Mouse (Mus musculus): ENCODE results near the gene Blnk. TPM values are rescaled to one million over a fixed set of nuclear protein-coding genes. Genes with fewer than 3 reads are reported as not detected.

The Blnk gene
- 0.96 and 0.97 TPM in 2 replicates for polyA plus RNA-seq (2015; fragmentation: Nextera tagmentation; extraction: Ambion mirVana)

DNA sequence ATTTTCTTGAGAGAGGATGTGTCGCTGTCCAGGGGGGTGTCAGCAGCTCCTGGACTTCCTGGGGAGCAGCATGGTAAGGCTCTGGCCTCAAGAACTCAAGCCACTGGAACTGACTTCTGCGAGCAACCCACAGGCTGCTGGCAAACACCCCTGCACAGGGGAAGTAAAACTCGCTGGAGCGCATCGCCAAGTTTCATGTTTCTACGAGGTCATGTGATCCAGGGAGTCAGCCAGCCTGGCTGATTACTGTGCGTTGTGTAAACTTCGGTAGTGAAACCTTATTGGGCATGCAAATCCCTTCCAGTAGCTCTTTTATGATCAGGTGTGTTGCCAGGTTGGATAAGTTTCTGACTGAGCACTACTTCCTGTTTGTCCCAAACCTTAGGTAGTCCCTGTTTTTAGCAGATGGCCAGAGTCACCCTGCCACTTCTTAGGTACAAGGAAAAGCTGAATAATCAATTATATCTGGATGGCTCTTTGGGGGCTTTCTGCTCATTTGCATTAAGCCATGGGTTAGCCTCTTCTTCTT is at the start of gene Blnk:
TSS of gene Blnk (minus strand) at position 479 of the 529 bp plus-strand sequence.
- no peaks in the 10 kb centered on the region for H3K36me3 ChIP-seq (ENCODE audit: control insufficient read depth, insufficient read depth, low read length)
- H3K4me3 ChIP-seq (ENCODE audit: low read length): no peak within 1 kb of the TSS
- H3K27me3 ChIP-seq (replicated peaks; ENCODE audit: control insufficient read depth, insufficient read depth, low read length): no peaks in the 10 kb centered on the region
- no peak within 1 kb of the TSS for H3K27ac ChIP-seq (ENCODE audit: low read depth, low read length)
- no peaks in the 10 kb centered on the region for H3K4me1 ChIP-seq (ENCODE audit: control insufficient read depth, insufficient read depth, low read depth, low read length)
- no peaks in the 10 kb centered on the region for H3K9me3 ChIP-seq (ENCODE audit: control insufficient read depth, low read length)
- no peak within 1 kb of the TSS for H3K9ac ChIP-seq (ENCODE audit: low read depth, low read length)
- no peak within 1 kb of the TSS for H3K4me2 ChIP-seq (ENCODE audit: low read length)
- ATAC-seq: no peak
- WGBS: 61% methylated on average over 8 of the region's 8 CpGs

DNA sequence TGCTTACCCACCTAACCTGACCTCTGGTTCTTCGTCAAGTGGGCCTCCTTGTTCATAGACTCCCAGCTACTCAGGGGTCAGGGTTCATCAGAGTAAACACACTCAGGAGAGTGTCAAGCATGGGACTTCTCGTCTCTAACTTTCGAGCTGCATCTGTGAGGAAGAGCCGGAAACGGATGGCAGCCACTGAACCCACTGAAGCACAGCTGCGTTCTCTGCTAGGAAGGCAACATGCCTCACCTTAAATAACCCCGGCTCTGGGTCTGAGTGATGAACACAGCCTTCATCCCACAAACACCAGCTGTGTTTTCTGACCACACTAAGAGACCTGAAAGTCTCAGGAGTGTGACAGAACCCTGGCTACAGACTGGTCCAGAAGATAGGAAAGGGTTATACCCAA is 44.8 kb upstream of the Blnk start:
- H3K9me3 ChIP-seq (ENCODE audit: control insufficient read depth, low read length): no peaks in the 10 kb centered on the region
- no peak for ATAC-seq
- no peaks in the 10 kb centered on the region for H3K36me3 ChIP-seq (ENCODE audit: control insufficient read depth, insufficient read depth, low read length)
- no peak overlapping the region for H3K9ac ChIP-seq (ENCODE audit: low read depth, low read length)
- no peaks in the 10 kb centered on the region for H3K27me3 ChIP-seq (replicated peaks; ENCODE audit: control insufficient read depth, insufficient read depth, low read length)
- H3K4me1 ChIP-seq (ENCODE audit: control insufficient read depth, insufficient read depth, low read depth, low read length): no peaks in the 10 kb centered on the region
- H3K27ac ChIP-seq (ENCODE audit: low read depth, low read length): no peak overlapping the region
- no peak overlapping the region for H3K4me2 ChIP-seq (ENCODE audit: low read length)
- WGBS: 86% methylated on average over 7 of the region's 7 CpGs
- no peak overlapping the region for H3K4me3 ChIP-seq (ENCODE audit: low read length)

DNA sequence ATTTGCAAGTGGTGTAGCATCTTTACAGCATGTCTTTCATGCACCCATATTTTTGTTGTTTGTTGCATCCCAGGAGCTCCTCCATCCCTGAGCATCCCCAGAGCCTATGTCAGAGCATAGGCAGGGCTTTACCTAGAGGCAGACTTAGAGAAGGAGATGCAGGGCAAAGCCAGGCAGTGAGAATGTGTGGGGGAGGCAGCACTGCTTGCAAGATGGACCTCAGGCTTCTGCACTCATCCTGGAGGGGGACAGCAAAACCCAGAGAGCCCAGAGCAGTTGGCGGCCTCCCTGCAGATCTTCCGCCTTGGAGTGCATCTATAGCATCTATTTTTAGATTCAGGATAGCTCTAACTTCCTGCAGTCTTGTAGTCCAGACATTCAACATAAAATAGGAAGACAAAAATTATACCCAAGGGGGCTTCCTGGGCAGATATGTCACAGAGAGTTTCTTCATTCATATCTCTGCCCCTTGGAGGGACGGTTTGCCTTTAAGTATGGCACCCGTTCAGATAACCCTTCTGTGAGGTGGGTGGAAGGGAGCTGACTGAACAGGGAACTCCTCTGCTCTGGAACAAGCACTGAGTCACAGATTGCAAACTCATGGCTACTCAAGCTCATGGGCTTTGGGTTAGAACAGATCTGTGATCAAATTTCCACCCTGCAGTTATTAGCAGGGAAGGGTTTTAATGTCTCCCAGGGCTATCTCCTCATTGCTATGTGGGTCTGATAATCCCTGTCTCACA is 41.6 kb upstream of the Blnk start:
- Histone ChIP-seq H3K27me3 (replicated peaks; ENCODE audit: control insufficient read depth, insufficient read depth, low read length) (no peaks in the 10 kb centered on the region; the same call in 1 of the 2 replicates), H3K36me3 (ENCODE audit: control insufficient read depth, insufficient read depth, low read length) (no peaks in the 10 kb centered on the region), H3K9me3 (ENCODE audit: control insufficient read depth, low read length) (no peaks in the 10 kb centered on the region), H3K4me1 (ENCODE audit: control insufficient read depth, insufficient read depth, low read depth, low read length) (no peaks in the 10 kb centered on the region), H3K9ac (ENCODE audit: low read depth, low read length) (no peak overlapping the region), H3K4me3 (ENCODE audit: low read length) (no peak overlapping the region), H3K4me2 (ENCODE audit: low read length) (no peak overlapping the region), H3K27ac (ENCODE audit: low read depth, low read length) (no peak overlapping the region)
- ATAC-seq: no peak
- WGBS: 80% methylated on average over 4 of the region's 4 CpGs

DNA sequence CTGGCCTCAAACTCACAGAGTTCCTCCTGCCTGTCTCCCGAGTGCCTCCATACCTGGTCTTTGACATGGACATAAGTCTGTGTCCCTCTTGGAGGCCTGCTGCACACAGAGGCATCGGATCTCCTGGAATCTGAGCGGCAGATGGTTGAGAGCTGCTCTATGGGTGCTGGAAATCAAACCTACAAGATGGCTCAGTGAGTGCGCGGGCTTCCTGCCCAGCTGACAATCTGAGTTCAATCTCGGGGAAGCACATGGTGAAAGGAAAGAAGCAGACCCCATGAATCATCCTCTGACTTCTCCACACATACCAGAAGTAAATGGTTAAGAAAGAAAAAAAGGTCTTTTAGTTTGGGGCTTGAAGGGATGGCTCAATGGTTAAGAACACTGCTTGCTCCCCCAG is 37.5 kb upstream of the Blnk start:
- no peak for ATAC-seq
- Histone ChIP-seq H3K4me3 (ENCODE audit: low read length) (no peak overlapping the region), H3K4me2 (ENCODE audit: low read length) (no peak overlapping the region), H3K27me3 (replicated peaks; ENCODE audit: control insufficient read depth, insufficient read depth, low read length) (no peaks in the 10 kb centered on the region; the same call in 1 of the 2 replicates), H3K27ac (ENCODE audit: low read depth, low read length) (no peak overlapping the region), H3K9ac (ENCODE audit: low read depth, low read length) (no peak overlapping the region), H3K9me3 (ENCODE audit: control insufficient read depth, low read length) (no peaks in the 10 kb centered on the region), H3K4me1 (ENCODE audit: control insufficient read depth, insufficient read depth, low read depth, low read length) (no peaks in the 10 kb centered on the region), H3K36me3 (ENCODE audit: control insufficient read depth, insufficient read depth, low read length) (no peaks in the 10 kb centered on the region)
- WGBS: 88% methylated on average over 6 of the region's 6 CpGs

DNA sequence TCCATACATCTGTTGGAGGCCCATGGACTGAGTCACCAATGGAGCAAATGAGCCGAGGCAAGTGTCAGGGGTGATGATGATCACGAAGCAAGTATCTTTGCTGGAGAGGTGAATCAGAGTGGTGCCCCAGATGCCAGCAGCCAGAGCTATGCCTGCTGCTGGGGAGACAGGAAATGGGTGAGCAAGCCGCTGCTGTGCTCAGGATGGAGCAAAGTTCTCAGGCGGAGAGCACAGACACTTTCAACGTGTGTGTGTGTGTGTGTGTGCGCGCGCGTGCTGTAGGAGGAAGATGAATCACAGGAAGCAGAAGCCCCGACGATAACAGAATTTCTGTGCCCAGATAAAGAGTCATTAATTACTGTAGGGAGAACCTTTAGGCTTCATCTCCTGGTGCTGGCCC is 36.7 kb upstream of the Blnk start:
- no peaks in the 10 kb centered on the region for H3K36me3 ChIP-seq (ENCODE audit: control insufficient read depth, insufficient read depth, low read length)

DNA sequence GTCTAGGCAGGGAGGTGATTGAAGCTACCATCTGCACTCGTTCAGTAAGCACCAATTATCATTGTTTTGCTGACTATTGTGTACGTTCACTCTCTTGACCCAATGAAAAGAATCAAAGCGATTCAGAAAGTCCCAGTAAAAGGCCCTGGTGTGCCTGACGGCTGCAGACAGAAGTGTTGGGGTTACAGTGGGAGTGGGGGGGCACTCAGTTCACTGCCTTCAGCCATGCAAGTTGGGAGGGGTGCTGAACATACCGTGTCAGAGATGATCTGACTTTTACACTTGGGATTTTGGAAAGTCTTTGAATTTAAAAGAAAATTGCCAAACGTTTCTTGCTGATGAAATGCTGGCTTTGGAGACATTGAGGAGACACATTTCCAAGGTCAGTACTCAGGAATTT is 35.8 kb upstream of the Blnk start:
- Histone ChIP-seq H3K4me3 (ENCODE audit: low read length) (no peak overlapping the region), H3K27ac (ENCODE audit: low read depth, low read length) (no peak overlapping the region), H3K9ac (ENCODE audit: low read depth, low read length) (no peak overlapping the region), H3K4me2 (ENCODE audit: low read length) (no peak overlapping the region), H3K27me3 (replicated peaks; ENCODE audit: control insufficient read depth, insufficient read depth, low read length) (no peaks in the 10 kb centered on the region; the same call in 1 of the 2 replicates), H3K4me1 (ENCODE audit: control insufficient read depth, insufficient read depth, low read depth, low read length) (no peaks in the 10 kb centered on the region), H3K9me3 (ENCODE audit: control insufficient read depth, low read length) (no peaks in the 10 kb centered on the region), H3K36me3 (ENCODE audit: control insufficient read depth, insufficient read depth, low read length) (no peaks in the 10 kb centered on the region)
- 31% methylated on average over 6 of the region's 6 CpGs for WGBS
- no peak for ATAC-seq

More for the DNA sequence above, 36.7 kb upstream of the Blnk start:
- no peaks in the 10 kb centered on the region for H3K9me3 ChIP-seq (ENCODE audit: control insufficient read depth, low read length)
- no peak overlapping the region for H3K27ac ChIP-seq (ENCODE audit: low read depth, low read length)
- no peak overlapping the region for H3K4me3 ChIP-seq (ENCODE audit: low read length)
- no peak overlapping the region for H3K4me2 ChIP-seq (ENCODE audit: low read length)
- WGBS: 79% methylated on average over 11 of the region's 11 CpGs
- H3K9ac ChIP-seq (ENCODE audit: low read depth, low read length): no peak overlapping the region
- no peaks in the 10 kb centered on the region for H3K4me1 ChIP-seq (ENCODE audit: control insufficient read depth, insufficient read depth, low read depth, low read length)
- ATAC-seq: no peak
- H3K27me3 ChIP-seq (replicated peaks; ENCODE audit: control insufficient read depth, insufficient read depth, low read length): no peaks in the 10 kb centered on the region; the same call in 1 of the 2 replicates

DNA sequence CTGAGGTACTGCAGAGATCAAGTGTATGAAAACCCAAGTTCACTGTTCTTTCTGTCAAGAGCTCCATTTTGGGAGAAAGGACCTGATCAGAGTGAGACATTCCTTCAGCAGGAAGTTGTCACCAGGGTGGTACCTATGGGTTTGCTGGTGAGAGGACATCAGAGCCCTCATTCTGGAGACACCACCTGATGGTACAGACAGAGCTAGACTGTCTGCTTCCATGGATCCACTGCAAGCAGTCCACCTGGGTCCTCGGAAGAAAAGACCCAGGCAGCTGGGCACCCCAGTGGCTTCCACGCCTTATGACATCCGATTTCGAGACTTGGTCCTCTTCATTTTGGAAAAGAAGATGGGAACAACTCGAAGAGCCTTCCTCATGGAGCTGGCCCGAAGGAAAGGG is 34.9 kb upstream of the Blnk start, which contains the start of gene Dntt:
TSS of gene Dntt (plus strand) at position 57 of the 400 bp plus-strand sequence.
- Histone ChIP-seq H3K4me3 (ENCODE audit: low read length) (no peak within 1 kb of the TSS), H3K9ac (ENCODE audit: low read depth, low read length) (no peak within 1 kb of the TSS), H3K27me3 (replicated peaks; ENCODE audit: control insufficient read depth, insufficient read depth, low read length) (no peaks in the 10 kb centered on the region; the same call in 1 of the 2 replicates), H3K4me1 (ENCODE audit: control insufficient read depth, insufficient read depth, low read depth, low read length) (no peaks in the 10 kb centered on the region), H3K4me2 (ENCODE audit: low read length) (no peak within 1 kb of the TSS), H3K36me3 (ENCODE audit: control insufficient read depth, insufficient read depth, low read length) (no peaks in the 10 kb centered on the region), H3K27ac (ENCODE audit: low read depth, low read length) (no peak within 1 kb of the TSS), H3K9me3 (ENCODE audit: control insufficient read depth, low read length) (no peaks in the 10 kb centered on the region)
- 92% methylated on average over 6 of the region's 6 CpGs for WGBS
- no peak for ATAC-seq

DNA sequence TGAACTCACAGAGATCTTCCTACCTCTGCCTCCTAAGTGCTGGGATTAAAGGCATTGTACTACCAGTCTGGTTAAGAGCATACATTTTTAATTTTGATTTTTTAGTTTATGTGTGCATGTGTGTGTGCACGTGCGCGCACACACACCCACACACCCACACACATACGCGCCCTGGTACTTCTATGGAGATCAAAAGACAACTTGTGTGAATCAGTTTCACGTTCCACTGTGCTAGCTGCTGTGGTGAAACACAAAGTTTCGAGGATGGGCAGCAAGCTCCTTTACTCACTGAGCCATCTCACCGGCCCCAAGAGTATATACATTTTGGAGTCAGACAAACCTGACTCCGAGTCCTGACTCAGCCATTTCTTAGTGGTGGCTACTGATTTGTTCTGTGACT is 33.3 kb upstream of the Blnk start:
- Histone ChIP-seq H3K4me2 (ENCODE audit: low read length) (no peak overlapping the region), H3K9ac (ENCODE audit: low read depth, low read length) (no peak overlapping the region), H3K9me3 (ENCODE audit: control insufficient read depth, low read length) (no peaks in the 10 kb centered on the region), H3K27ac (ENCODE audit: low read depth, low read length) (no peak overlapping the region), H3K36me3 (ENCODE audit: control insufficient read depth, insufficient read depth, low read length) (no peaks in the 10 kb centered on the region), H3K4me1 (ENCODE audit: control insufficient read depth, insufficient read depth, low read depth, low read length) (no peaks in the 10 kb centered on the region), H3K4me3 (ENCODE audit: low read length) (no peak overlapping the region), H3K27me3 (replicated peaks; ENCODE audit: control insufficient read depth, insufficient read depth, low read length) (no peaks in the 10 kb centered on the region; the same call in 1 of the 2 replicates)
- no peak for ATAC-seq
- 95% methylated on average over 9 of the region's 9 CpGs for WGBS

DNA sequence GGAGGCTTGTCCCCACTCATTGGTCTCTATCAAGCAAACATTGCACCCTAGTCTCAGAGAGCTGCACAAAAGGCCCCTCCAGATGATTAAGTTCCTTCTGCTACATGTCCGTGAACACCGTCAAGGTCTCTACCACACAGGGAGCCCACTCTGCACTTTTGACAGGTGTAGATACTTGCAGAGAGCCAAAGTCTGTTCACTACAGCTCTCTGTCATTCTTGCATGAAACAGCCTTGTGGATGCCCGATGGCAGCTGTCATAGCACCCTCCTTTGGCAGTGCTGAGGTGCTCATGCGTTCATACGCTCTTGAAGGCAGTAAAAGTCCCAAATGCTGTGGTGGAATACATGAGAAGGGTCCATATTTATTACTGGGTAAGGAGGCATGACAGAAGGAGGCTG is 32.7 kb upstream of the Blnk start:
- H3K4me2 ChIP-seq (ENCODE audit: low read length): no peak overlapping the region
- H3K4me3 ChIP-seq (ENCODE audit: low read length): no peak overlapping the region
- H3K9me3 ChIP-seq (ENCODE audit: control insufficient read depth, low read length): no peaks in the 10 kb centered on the region
- no peak overlapping the region for H3K27ac ChIP-seq (ENCODE audit: low read depth, low read length)
- H3K27me3 ChIP-seq (replicated peaks; ENCODE audit: control insufficient read depth, insufficient read depth, low read length): no peaks in the 10 kb centered on the region; the same call in 1 of the 2 replicates
- 92% methylated on average over 5 of the region's 5 CpGs for WGBS
- H3K36me3 ChIP-seq (ENCODE audit: control insufficient read depth, insufficient read depth, low read length): no peaks in the 10 kb centered on the region
- no peaks in the 10 kb centered on the region for H3K4me1 ChIP-seq (ENCODE audit: control insufficient read depth, insufficient read depth, low read depth, low read length)
- ATAC-seq: no peak
- H3K9ac ChIP-seq (ENCODE audit: low read depth, low read length): no peak overlapping the region
